Mouse (Mus musculus): Measurements from ENCODE around the gene Krt87.

Gene Krt87

DNA sequence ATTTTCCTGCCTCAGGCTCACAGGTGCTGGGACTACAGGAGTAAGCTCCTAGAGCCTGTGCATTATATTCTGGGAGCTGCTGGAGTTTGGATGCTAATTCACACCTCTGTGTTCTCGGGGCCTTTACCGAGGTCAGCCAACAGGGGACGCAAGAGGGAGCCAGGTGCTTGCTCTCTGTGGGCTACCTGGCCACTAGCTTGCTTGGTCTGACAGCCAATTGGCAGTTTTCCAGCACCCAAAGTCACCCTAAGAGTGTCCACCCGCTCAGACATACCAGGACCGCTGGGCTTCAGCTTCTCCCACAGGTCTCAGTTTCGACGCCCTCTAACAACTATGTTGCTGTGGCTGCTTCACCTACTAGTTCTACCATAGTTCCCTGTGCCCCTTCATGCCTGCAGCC lies 43.7 kb downstream of the Krt87 start:
- no peak for TF ChIP-seq GATA4 (IDR thresholded peaks at IDR 0.05; ENCODE audit: insufficient replicate concordance, low read length)

DNA sequence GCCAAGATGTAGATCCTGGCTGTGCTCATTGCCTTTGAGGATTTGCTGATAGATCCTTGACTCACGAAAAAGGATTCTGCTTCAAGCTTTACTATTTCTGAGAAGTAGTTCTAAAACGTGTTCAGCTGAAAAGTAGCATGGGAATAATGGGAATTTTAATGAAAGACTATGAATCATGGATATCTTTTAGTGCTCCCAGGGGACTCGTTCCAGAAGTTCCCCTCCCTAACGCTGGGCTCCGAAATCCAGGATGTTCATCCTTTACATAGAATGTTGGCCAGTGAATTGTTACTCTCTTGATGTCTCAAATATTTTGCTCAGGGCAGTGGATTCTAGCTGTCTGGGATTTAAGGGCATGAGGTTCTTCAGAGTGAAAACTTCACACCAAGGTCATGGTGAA lies 46.4 kb downstream of the Krt87 start:
- no peak for TF ChIP-seq GATA4 (IDR thresholded peaks at IDR 0.05; ENCODE audit: insufficient replicate concordance, low read length)

DNA sequence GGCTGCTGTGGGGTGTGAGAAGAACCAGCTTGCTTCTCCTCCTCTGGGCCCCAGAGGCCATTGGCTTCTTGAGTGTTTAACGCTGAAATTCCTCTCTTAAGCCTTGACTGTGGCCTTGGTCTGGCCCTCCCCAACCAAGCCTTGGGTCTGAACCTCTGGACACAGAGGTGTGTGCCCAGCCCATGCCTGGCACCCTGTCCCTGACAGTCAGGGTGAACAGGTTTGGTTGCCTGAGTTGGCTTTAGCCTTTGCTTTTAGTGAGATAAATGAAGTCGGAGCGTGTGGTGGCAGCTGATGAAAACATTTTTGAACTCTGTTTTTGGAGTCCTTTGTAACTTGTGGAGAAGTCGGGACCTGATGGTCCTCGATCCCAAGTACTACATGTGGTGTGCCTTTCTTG lies 48.4 kb downstream of the Krt87 start:
- no peak for TF ChIP-seq GATA4 (IDR thresholded peaks at IDR 0.05; ENCODE audit: insufficient replicate concordance, low read length)

DNA sequence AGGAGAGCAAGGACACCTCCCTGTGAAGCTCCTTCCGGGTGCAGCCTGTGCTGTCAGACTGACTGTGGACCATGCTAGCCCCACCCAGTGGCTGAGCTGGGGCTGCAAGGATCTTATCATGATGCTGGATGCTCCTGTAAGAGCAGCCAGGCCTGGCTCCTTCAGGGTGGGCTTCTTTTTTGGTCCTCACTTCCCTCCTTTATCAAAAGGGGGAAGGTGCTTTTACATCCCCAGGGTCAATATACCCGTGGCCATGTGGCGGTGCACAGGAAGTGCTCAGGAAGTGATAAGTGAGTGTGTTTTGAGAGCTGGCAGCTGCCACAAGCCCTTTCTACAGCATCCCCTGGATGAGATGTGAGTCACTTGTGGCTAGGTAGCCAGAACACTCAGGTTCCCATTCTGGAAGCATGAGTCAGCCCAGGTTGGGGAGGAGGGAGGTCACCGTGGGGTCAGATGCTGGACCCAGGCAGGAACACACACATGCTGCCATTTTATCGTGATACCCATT lies 50.5 kb downstream of the Krt87 start:
- TF ChIP-seq GATA4 (IDR thresholded peaks at IDR 0.05; ENCODE audit: insufficient replicate concordance, low read length): no peak

DNA sequence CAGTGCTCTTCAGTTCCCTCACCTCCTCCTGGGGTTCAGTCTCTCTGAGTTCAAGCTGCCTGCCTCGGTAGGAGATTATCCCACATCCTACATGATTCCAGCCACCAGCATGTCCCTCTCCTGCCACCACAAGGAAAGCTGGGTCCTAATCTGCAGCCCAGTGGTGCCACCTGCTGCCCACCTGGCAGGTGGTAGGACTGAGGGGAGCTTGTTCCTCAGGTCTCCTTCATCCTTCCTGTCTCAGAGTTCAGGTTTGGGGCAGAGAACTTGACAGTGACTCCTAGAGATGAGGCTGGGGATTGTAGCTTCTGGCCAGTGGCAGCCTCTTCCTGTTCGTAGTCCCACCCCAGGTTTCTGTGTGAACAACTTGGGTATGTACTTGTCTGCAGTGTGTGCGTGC lies 51.4 kb downstream of the Krt87 start:
- TF ChIP-seq GATA4 (IDR thresholded peaks at IDR 0.05; ENCODE audit: insufficient replicate concordance, low read length): no peak

DNA sequence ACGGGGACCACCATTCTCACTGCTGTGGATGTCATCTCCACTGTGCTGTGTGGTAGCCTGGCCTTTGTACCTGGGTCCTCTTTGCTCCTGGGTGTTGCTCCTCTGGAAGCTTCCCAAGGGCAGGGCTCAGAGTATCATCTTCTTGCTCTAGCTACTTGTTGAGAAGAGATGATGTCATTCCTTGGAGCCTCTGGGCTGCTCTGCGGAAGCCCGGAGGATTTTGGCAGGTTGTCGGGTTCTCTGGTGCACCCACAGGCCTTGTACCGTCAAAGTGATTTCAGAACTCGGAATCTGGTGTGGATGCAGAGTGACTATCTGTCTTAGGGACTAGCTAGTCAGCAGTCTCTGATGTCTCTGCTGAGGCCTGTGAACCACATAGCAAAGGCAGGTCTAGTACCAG lies 53.5 kb downstream of the Krt87 start:
- no peak for TF ChIP-seq GATA4 (IDR thresholded peaks at IDR 0.05; ENCODE audit: insufficient replicate concordance, low read length)

DNA sequence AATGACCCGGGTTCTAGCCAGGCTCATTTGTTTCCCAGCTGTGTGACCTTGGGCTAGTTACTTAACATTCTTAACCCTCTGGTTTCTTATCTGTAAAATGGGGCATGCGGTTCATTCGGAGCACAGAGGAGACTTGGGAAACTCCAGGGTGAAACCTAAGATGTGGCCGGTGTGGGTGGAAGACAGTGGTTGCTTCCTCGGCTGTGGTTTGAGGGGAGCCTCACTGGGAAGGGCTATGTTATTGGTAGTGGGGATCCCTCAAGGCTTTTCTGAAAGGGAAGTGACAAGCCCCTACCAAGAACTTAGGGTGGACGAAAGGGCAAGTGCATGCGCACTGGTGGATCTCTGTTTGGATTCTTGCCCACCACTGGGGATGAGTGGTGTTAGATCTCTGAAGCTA lies 54.0 kb downstream of the Krt87 start:
- no peak for TF ChIP-seq GATA4 (IDR thresholded peaks at IDR 0.05; ENCODE audit: insufficient replicate concordance, low read length)

DNA sequence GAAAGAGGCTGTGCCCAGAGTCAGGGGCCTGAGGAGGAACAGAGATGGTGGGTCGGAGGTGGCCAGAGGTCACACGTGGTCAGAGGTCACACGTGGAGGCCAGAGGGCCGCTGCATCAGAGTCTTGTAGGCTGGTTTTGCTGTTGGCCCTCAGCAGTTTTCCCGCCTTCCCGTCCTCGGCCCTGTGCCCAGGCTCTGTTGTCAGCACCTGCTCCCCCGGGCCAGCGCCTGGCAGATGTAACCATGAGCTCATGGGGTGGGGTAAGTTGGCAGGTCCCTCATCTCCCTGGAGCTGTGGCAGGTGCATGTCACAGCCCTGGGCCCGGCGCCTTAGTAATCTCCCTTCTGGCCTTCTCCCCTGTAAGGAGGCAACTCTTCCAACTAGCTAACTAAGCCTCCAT lies 55.8 kb downstream of the Krt87 start:
- TF ChIP-seq GATA4 (IDR thresholded peaks at IDR 0.05; ENCODE audit: insufficient replicate concordance, low read length): no peak

DNA sequence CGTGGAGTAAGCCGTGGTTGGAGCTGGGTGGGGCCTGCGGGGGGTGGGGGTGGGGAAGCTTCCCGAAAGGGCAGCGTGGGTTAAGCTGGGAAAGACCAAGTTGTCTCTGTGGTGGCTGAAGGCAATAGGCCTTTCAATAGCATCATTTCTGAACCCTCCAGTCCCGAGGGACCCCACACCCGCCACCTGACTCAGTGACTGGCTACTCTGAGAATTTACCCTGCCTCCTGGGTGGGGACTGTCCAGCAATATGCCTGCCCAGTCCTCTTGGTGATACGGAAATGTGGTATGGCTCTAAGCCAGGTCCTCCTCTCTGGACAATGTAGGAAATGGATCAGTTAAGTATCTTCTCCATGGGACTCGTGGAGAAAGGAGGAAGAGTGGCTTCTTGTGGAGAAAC lies 56.8 kb downstream of the Krt87 start:
- TF ChIP-seq GATA4 (IDR thresholded peaks at IDR 0.05; ENCODE audit: insufficient replicate concordance, low read length): no peak

Measured in liver, adult (tissue).